In the genomic region with DNA sequence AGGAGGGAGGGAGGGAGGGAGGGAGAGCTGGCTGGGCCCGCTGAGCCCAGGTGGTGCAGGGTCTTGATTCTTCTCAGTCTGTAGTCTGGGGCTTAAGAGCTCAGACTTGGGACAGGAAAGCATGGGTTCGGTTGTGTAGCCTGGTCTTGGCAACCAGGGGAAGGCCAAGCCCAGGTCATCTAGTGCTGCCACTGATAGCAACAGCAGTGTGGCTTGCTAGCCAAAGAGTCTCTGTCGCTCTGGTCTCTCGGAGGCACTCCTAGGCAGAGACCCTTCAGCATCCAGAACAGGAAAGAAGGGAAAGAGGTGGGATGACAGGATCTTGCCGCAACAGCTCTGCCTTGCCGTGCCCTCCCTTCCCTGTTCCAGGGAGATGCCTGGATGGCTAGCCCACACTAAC, we compare ENCODE assay signal across 21 mouse cellular contexts. TPM values are rescaled to one million over a fixed set of nuclear protein-coding genes. Genes with fewer than 3 reads are reported as not detected.
DNase-seq lines count a peak whose midpoint lies in the region; ATAC-seq and TF ChIP-seq lines count a peak whose summit lies in the region.
"Had no signal": no experiment of that assay in that cellular context is flagged by ENCODE, and none has a peak within 500 bp of the region (broad histone marks: within the 10 kb centered on the region; RNA-seq: fewer than 3 reads in every experiment).

No protein-coding gene starts in this region.

- H3K36me3 ChIP-seq in heart, embryonic 13.5 days: peaks cover 17% of the 10 kb centered on the region
- no peaks in the 10 kb centered on the region for H3K36me3 ChIP-seq in heart, embryonic 11.5 days (ENCODE audit: control insufficient read depth, insufficient read depth, low read length)
- H3K36me3 ChIP-seq in kidney, postnatal 0 days (ENCODE audit: insufficient read depth, low read length): no peaks in the 10 kb centered on the region
- 0 out of 2 replicates have a peak, but pooled peaks cover 5% of the 10 kb centered on the region for H3K36me3 ChIP-seq in stomach, embryonic 15.5 days
- H3K36me3 ChIP-seq in forebrain, embryonic 14.5 days (ENCODE audit: control insufficient read depth, insufficient read depth, low read length): no peaks in the 10 kb centered on the region
- H3K36me3 ChIP-seq: forebrain, embryonic 15.5 days; hindbrain, embryonic 10.5 days; midbrain, embryonic 13.5 days; neural tube, embryonic 12.5 days had no signal

- TF ChIP-seq POLR2A in cortical plate, adult 2 months (IDR thresholded peaks at IDR 0.05; ENCODE audit: extremely low read depth, insufficient read depth, low read length): no peak

- no peak for TF ChIP-seq CTCF in kidney, postnatal 0 days (IDR thresholded peaks at IDR 0.05; ENCODE audit: low read depth)
- TF ChIP-seq CTCF in cortical plate, adult 2 months (IDR thresholded peaks at IDR 0.05; ENCODE audit: extremely low read depth, insufficient read depth, low read length): no peak

- no peak overlapping the region for H3K4me3 ChIP-seq in heart, embryonic 13.5 days
- no peak overlapping the region for H3K4me3 ChIP-seq in heart, embryonic 11.5 days (ENCODE audit: low read depth, low read length)
- H3K4me3 ChIP-seq in kidney, postnatal 0 days (replicated peaks; ENCODE audit: low read depth, low read length): no peak overlapping the region
- no peak overlapping the region for H3K4me3 ChIP-seq in cortical plate, adult 2 months (ENCODE audit: insufficient read depth, low read length)
- H3K4me3 ChIP-seq in stomach, embryonic 15.5 days (replicated peaks): no peak overlapping the region
- H3K4me3 ChIP-seq in forebrain, embryonic 14.5 days (ENCODE audit: low read depth, low read length): no peak overlapping the region
- H3K4me3 ChIP-seq: erythroblast, embryonic 14.5 days; forebrain, embryonic 15.5 days; hindbrain, embryonic 10.5 days; midbrain, embryonic 13.5 days; neural tube, embryonic 12.5 days had no signal

- peak overlapping the region; percentile 67 for H3K27ac ChIP-seq in heart, embryonic 13.5 days (replicated peaks)
- H3K27ac ChIP-seq in heart, embryonic 11.5 days (ENCODE audit: low read depth, low read length): no peak overlapping the region
- 0 out of 2 replicates have a peak overlapping the region, but pooled peaks have one; percentile 54 for H3K27ac ChIP-seq in kidney, postnatal 0 days
- H3K27ac ChIP-seq in cortical plate, adult 2 months (ENCODE audit: insufficient read depth, low read length): 0 out of 2 replicates have a peak overlapping the region, but pooled peaks have one; percentile 14
- H3K27ac ChIP-seq in stomach, embryonic 15.5 days: peak overlapping the region; percentile 5; the same call in 1 of the 2 replicates
- H3K27ac ChIP-seq in forebrain, embryonic 14.5 days (ENCODE audit: low read depth, low read length): no peak overlapping the region; the same call in 1 of the 2 replicates
- H3K27ac ChIP-seq: forebrain, embryonic 15.5 days; midbrain, embryonic 13.5 days; neural tube, embryonic 12.5 days had no signal

- WGBS in heart, embryonic 13.5 days: 25% methylated on average over 6 of the region's 6 CpGs
- WGBS in heart, embryonic 11.5 days (ENCODE audit: insufficient replicate concordance): 20% methylated on average over 6 of the region's 6 CpGs
- WGBS in kidney, postnatal 0 days: 51% methylated on average over 6 of the region's 6 CpGs
- WGBS in stomach, embryonic 15.5 days: 47% methylated on average over 6 of the region's 6 CpGs
- 54% methylated on average over 6 of the region's 6 CpGs for WGBS in forebrain, embryonic 14.5 days

- ATAC-seq in heart, embryonic 13.5 days (ENCODE audit: extremely low read depth, insufficient number of reproducible peaks, low FRiP score, low TSS enrichment): no peak
- ATAC-seq in heart, embryonic 11.5 days (replicated peaks; ENCODE audit: insufficient number of reproducible peaks, low FRiP score, low TSS enrichment): no peak
- no peak for ATAC-seq in kidney, postnatal 0 days (replicated peaks; ENCODE audit: low FRiP score, low read depth)
- ATAC-seq in stomach, embryonic 15.5 days (ENCODE audit: insufficient read depth, low FRiP score, low read depth): no peak
- no peak for ATAC-seq in forebrain, embryonic 14.5 days
- ATAC-seq: forebrain, embryonic 15.5 days; hindbrain, postnatal 0 days; intestine, postnatal 0 days; lung, postnatal 0 days; midbrain, embryonic 13.5 days had no signal

- H3K9ac ChIP-seq in heart, embryonic 13.5 days: peak overlapping the region; percentile 52; the same call in 1 of the 2 replicates
- H3K9ac ChIP-seq in heart, embryonic 11.5 days (ENCODE audit: low read depth, low read length): no peak overlapping the region
- no peak overlapping the region for H3K9ac ChIP-seq in kidney, postnatal 0 days (ENCODE audit: low read depth, low read length)
- no peak overlapping the region for H3K9ac ChIP-seq in stomach, embryonic 15.5 days
- no peak overlapping the region for H3K9ac ChIP-seq in forebrain, embryonic 14.5 days (ENCODE audit: low read length)
- H3K9ac ChIP-seq: forebrain, embryonic 15.5 days; midbrain, embryonic 13.5 days; neural tube, embryonic 12.5 days had no signal

- no peaks in the 10 kb centered on the region for H3K9me3 ChIP-seq in heart, embryonic 13.5 days
- no peaks in the 10 kb centered on the region for H3K9me3 ChIP-seq in heart, embryonic 11.5 days (replicated peaks; ENCODE audit: control insufficient read depth, low read length)
- no peaks in the 10 kb centered on the region for H3K9me3 ChIP-seq in kidney, postnatal 0 days (replicated peaks; ENCODE audit: low read length)
- no peaks in the 10 kb centered on the region for H3K9me3 ChIP-seq in stomach, embryonic 15.5 days
- no peaks in the 10 kb centered on the region for H3K9me3 ChIP-seq in forebrain, embryonic 14.5 days (replicated peaks; ENCODE audit: control insufficient read depth, low read length)
- H3K9me3 ChIP-seq: forebrain, embryonic 15.5 days; hindbrain, embryonic 10.5 days; midbrain, embryonic 13.5 days; neural tube, embryonic 12.5 days had no signal

- H3K4me2 ChIP-seq in heart, embryonic 13.5 days: 0 out of 2 replicates have a peak overlapping the region, but pooled peaks have one; percentile 9
- H3K4me2 ChIP-seq in heart, embryonic 11.5 days: no peak overlapping the region
- no peak overlapping the region for H3K4me2 ChIP-seq in kidney, postnatal 0 days (ENCODE audit: low read length)
- H3K4me2 ChIP-seq in stomach, embryonic 15.5 days: no peak overlapping the region
- H3K4me2 ChIP-seq in forebrain, embryonic 14.5 days (ENCODE audit: low read length): no peak overlapping the region
- H3K4me2 ChIP-seq: forebrain, embryonic 15.5 days; midbrain, embryonic 13.5 days; neural tube, embryonic 12.5 days had no signal

- DNase-seq in kidney, postnatal 0 days (ENCODE audit: low spot score): no peak
- no peak for DNase-seq in kidney, postnatal 10 days
- no peak for DNase-seq in forebrain, embryonic 14.5 days (ENCODE audit: low spot score)
- DNase-seq: adrenal gland, adult 2 months; cerebellum, adult 2 months; cerebellum, postnatal 36 days; gastrocnemius, postnatal 36 days; liver; right cerebral cortex, postnatal 25 days had no signal

- H3K4me1 ChIP-seq in heart, embryonic 13.5 days: peaks cover 86% of the 10 kb centered on the region
- peaks cover 51% of the 10 kb centered on the region for H3K4me1 ChIP-seq in heart, embryonic 11.5 days (ENCODE audit: control insufficient read depth, insufficient read depth, low read length)
- H3K4me1 ChIP-seq in kidney, postnatal 0 days (replicated peaks; ENCODE audit: insufficient read depth, low read length): peaks cover 40% of the 10 kb centered on the region
- H3K4me1 ChIP-seq in cortical plate, adult 2 months (ENCODE audit: control insufficient read depth, insufficient read depth, low read length): peaks cover 28% of the 10 kb centered on the region
- peaks cover 64% of the 10 kb centered on the region for H3K4me1 ChIP-seq in stomach, embryonic 15.5 days
- peaks cover 20% of the 10 kb centered on the region; the same call in 1 of the 2 replicates for H3K4me1 ChIP-seq in forebrain, embryonic 14.5 days (ENCODE audit: control insufficient read depth, insufficient read depth, low read length)

- no peaks in the 10 kb centered on the region for H3K27me3 ChIP-seq in heart, embryonic 13.5 days (replicated peaks)
- no peaks in the 10 kb centered on the region for H3K27me3 ChIP-seq in heart, embryonic 11.5 days (ENCODE audit: control insufficient read depth, insufficient read depth, low read length)
- H3K27me3 ChIP-seq in kidney, postnatal 0 days (ENCODE audit: insufficient read depth, low read length): no peaks in the 10 kb centered on the region
- no peaks in the 10 kb centered on the region for H3K27me3 ChIP-seq in stomach, embryonic 15.5 days (replicated peaks)
- no peaks in the 10 kb centered on the region for H3K27me3 ChIP-seq in forebrain, embryonic 14.5 days (replicated peaks; ENCODE audit: control insufficient read depth, insufficient read depth, low read length)
- H3K27me3 ChIP-seq: forebrain, embryonic 15.5 days; neural tube, embryonic 12.5 days had no signal

RNA-seq across cellular contexts. Expression of gene Dnmt3a, which starts 6.4 kb away (rescaled TPM):
- 94.2 and 108 TPM in 2 replicates for polyA plus RNA-seq in heart, embryonic 13.5 days (2015; fragmentation: Nextera tagmentation; extraction: Ambion mirVana)
- 55.1 and 60.1 TPM in 2 replicates for polyA plus RNA-seq in heart, embryonic 11.5 days (2014; fragmentation: Nextera tagmentation; extraction: Ambion mirVana)
- 96.5 and 112 TPM in 2 replicates for polyA plus RNA-seq in kidney, postnatal 0 days (2015; fragmentation: Nextera tagmentation; extraction: Ambion mirVana)
- 38.2 and 38.3 TPM in 2 replicates for polyA plus RNA-seq in cortical plate, adult 2 months (2012; rRNA removed)
- polyA plus RNA-seq in stomach, embryonic 15.5 days (2015; fragmentation: Nextera tagmentation; extraction: Ambion mirVana): 126 and 133 TPM in 2 replicates
- 28.0 and 32.0 TPM in 2 replicates for polyA plus RNA-seq in forebrain, embryonic 14.5 days (2014; fragmentation: Nextera tagmentation; extraction: Ambion mirVana)

Comparison
In these comparisons a context has a peak if more than half of its experiments do, and no peak if none do; other contexts are left out.
1. H3K27ac ChIP-seq: peak in heart, embryonic 13.5 days (single experiment), kidney, postnatal 0 days (single experiment), cortical plate, adult 2 months (single experiment) and stomach, embryonic 15.5 days (single experiment); none in heart, embryonic 11.5 days (single experiment) and forebrain, embryonic 14.5 days (single experiment).